Mouse (Mus musculus) retina, adult 2 months (tissue): Measurements from ENCODE around the gene March10.

ENCODE experiments used
- DNase-seq: peaks from one replicate; pipeline ENCODE4 v3.0.0-alpha.2; 2012; ENCODE audit warnings: low read depth, low spot score

March10 gene

DNA sequence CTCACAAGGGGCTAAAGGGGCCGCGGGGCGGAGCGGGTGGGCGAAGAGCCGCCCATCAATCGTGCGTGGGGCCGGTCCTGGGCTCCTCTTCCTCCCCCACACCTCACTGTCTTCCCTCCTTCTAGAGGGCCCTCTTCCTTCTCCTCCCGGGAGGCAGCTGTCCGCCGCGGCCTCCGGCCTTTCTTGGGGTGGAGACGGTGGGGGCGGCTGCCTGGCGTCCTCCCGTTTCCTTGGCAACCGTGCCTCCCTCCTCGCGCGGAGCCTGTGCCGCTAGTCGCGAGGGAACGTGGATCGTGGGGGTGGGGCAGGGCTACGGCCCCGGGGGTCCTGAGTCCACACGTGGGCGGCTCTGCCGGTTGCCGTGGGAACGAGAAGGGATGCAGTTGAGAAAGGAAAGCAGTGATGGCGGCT is at the start of gene March10:
Gene March10 (minus strand): TSS at position 239 of the 411 bp plus-strand sequence.
- DNase-seq: no peak

DNA sequence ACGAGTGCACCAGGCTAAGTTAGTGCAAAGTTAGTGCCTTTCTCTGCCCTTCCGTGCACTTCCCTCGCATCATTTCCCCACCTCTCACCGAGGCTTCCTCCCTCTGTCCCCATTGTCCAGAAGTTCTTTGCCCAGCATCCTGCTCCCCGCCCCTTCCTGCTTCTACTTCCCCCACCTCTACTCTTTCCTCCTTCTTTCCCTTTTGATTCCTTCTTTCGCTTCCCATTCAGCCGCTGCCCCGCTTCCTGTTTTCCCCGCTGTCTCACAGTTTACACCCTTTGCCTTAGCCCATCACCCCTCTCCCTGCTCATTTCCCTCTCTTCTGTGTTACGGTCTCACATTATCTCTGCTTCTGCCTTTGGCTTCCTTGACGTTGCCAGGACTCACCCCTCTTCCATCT is 49.8 kb upstream of the March10 start:
- no peak for DNase-seq

DNA sequence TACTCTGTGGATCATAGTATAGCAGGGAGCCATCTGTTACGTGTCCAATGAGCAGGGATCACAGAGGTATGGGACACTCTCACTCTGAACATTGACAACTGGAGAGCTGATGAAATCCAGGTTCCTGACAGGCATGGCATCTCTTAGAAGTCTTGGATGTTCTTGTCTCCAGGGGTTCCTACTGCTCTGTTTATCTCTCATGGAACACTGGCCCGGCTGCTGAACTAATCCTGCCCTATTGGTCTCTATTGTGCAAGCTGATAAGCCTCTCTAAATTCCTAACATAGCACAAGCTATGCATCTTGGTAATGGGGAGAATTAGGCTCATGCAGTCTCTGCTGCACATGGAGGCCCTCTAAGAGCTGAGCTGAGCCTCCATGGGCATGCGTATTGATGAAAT is 48.5 kb upstream of the March10 start:
- no peak for DNase-seq

DNA sequence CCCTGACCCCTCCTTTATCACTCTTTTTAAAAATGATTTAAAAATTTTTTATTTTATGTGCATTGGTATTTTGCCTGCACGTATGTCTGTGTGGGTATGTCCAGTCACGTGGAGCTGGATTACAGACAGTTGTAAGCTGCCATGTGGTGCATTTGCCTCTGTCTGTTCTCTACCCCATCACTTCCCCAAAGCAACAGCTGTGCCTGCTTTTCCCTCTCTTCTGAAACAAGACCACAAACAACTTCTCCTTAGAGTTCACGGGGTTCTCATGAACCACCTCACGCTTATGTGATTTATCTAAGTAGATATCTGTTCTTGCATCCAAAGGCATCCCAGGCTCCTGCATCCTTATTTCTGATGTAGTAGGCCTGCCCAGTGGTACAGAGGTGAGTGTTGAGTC is 45.8 kb upstream of the March10 start:
- no peak for DNase-seq

DNA sequence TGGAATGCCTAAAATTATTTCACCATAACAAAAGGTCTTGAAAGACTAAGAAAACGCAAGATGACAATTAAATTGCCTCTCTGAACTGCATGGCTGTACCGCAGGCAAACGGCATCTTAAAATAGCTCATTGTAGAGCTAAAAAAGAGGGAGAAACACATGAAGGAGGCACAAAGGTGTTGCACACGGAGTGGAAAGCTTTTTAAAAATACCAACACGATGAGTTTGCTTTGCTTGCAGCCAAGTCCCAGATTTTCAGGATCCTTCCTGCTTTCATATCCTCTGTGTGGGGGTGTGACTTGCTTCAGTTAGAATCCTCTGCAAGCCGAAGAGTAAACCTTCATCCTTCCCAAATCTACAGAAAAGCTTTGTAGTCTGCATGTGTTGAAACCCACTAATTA is 41.0 kb upstream of the March10 start:
- no peak for DNase-seq

DNA sequence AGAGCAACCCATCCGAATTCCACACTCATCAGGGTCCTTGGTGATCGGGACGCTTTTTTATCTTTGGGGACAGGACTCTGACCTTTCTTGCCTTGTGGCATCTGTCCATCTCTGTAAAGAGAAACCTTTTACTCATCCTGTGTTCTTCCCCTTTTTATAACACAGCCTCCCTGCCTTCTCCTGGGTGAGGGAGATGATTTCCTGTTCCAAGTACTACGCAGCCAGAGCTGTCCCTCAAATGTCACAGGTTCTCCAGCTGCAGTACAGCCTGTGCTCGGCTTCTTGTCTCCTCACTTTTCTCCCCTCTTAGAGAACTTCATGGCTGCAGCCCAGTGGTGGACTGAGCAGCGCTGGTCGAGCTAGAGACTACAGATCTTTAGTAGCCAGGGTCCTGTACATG is 40.1 kb upstream of the March10 start:
- DNase-seq: no peak

DNA sequence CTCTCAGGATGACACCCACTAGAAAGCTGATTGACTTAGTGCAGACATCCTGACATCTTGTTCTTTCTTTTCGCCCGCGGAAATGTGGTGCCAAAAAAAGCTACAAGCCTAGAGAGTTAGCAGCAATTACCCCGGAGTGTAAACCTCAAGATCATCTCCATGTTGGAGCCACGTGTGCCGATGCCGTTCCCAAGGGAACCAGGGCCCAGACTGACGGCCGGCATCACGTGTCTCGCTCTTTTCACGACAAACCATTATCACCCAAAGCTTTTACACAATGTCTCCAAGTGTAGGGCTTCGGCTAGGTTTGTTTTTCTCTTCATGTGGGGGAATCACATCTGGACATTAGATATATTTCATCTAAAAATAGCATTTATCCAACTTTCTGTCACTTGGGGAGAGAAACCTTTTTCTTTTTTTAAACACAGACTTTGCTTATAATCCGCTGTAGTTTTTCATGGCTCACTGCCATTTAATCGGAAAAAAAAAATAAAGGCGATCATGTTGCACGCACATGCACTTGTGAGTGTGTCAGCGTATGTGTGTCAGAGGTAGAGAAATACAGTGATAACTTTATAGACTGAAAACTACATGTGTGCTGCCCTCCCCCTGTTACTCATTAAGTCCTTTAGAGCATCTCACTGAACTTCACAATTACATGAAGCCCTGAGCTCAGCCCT is 39.2 kb upstream of the March10 start:
- no peak for DNase-seq

DNA sequence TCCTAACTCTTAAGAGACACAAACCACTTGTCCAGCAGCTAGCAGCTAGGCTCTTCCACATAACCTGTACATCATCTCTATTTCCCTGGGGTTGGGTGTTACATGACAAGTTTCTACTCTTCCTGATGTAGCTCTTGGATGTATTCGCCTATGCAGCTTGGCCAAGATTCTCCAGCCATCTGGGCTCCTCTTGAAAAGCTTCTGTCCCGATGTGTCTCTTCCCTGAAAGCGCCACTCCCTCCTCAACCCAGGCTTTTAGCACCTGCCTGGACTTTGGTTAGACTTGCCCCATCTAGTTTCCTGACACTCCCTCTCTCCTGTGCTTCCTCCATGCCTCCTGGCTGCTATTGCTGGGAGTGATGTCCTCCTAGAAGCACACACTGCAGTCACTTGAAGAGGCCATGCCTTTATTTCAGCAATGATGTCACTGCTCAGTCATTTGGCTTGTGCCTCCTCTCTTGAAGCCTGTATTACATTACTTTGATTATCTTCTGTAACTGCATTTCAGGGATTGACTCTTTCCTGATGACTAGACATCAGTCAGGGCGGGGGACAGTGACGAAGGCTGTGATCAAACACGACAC is 38.3 kb upstream of the March10 start:
- DNase-seq: no peak

DNA sequence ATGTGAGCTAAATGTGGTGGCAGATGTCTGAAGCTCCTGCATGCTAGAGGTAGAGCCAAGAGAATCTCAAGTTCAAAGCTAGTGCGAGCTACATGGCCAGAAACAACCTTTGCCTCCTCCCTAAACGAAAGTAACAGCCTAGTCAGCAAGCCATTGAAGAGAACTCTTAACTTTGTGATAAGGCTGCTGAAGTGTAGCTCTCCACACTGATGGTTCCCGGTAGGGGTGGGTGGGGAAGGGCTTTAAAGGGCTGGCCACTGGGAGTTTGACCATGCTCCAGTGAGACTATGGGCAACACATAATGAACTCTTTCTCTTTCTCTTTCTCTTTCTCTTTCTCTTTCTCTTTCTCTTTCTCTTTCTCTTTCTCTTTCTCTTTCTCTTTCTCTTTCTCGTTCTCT is 35.9 kb upstream of the March10 start:
- DNase-seq: no peak

DNA sequence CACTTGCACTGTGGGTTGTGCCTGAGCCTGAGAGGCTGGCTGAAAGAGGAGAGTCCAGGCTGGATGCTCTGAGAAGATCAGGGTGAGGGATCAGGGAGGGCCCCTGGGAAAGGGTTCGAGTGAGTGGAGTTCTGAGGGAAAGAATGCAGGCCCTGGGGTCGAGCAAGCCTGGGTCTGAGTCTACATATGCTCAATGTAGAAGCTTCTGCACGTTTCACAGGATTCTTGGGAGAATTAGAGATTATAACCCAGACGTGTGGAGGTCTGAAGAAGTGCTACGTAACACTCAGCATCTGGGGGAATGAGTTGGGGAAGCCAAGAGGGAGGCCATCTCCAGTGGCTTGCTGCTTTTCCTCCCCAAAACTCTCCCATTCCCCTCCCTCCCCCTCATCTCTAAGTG is 34.4 kb upstream of the March10 start:
- no peak for DNase-seq

DNA sequence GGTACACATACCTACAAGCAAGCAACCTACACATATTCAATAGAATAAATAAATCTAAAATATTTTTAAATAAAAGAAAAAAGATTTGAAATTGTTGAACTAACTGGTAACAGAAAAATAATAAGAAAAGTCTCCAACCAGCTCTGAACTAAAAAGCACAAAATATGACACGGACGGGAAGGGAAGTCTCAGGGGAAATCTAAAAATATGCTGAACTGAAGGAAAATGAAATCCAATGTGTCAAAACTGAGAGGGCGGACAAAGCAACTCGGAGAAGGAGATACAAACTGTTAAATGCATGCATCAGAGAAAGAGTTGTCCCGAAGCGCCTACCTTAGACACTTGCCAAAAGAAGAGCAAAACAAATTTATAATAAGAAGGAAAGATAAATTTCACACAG is 28.9 kb upstream of the March10 start:
- DNase-seq: no peak

DNA sequence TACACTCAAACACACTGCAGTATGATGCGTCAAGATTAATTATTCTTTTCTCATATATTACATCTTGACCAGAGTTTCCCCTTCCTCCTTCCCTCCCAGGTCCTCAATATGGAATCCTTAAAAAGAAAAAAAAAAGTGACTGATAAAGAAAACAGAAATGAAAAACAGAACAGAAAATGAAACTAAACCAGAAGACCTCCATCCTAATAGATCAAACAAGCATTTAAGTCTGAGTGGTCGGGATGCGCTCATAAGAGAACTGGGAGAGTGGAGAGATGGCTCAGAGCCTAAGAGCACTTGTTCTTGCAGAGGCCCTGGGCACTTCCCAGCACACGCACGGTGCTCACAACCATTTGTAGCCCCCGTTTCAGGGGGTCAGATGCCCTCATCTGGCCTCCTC is 28.5 kb upstream of the March10 start:
- no peak for DNase-seq

DNA sequence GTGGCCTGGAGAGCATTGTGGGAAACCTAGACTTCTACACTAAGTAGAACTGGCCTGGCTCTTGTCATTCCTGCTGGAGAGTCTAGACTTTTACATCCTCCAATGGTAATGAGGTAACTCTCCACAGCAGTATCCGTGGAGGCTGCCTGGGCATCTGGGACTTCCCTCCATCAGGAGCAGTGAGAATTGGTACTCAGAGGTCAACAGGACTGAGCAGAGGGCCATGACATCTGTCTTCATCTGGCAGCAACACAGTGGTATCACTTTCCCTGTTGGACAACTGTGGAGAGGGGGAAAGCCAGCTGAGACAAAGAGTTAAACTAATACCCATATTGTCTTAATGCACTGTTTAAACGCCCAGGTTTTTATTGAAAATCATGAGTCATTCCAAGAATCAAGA is 26.2 kb upstream of the March10 start:
- no peak for DNase-seq

DNA sequence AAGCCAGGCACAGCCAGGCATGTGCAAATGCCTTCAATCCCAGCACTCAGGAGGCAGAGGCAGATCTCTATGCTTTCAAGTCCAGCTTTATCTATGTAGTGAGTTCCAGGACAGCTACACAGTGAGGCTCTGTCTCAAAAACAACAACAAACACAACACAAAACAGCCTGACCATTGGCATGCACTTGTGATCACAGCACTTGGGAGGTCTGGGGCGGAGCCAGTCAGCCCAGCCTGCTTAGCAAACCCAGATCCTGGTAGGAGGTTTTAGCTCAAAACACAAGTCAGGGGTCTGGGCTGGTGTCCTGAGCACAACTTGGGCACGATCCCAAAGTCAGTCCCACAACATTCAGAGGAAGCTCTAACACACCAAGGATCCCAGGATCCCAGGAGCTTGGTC is 18.2 kb upstream of the March10 start:
- DNase-seq: no peak

DNA sequence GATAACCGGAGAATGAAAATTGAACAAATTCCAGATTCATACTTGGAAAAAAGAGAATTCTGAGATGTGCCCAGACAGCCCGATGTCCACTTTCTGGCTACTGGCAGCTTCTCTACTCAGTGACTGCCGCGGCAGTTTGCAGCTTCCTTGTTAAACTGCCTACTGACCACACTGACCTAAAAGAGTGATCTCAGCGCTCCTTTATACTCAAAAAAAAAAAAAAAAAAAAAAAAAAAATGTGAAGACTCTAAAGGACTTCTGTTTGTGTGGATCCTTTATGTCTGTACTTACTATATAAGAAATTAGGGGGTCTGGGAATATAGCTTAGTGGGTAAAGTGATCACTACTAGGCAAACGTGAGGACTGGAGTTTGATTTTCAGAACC is 17.8 kb upstream of the March10 start:
- no peak for DNase-seq

DNA sequence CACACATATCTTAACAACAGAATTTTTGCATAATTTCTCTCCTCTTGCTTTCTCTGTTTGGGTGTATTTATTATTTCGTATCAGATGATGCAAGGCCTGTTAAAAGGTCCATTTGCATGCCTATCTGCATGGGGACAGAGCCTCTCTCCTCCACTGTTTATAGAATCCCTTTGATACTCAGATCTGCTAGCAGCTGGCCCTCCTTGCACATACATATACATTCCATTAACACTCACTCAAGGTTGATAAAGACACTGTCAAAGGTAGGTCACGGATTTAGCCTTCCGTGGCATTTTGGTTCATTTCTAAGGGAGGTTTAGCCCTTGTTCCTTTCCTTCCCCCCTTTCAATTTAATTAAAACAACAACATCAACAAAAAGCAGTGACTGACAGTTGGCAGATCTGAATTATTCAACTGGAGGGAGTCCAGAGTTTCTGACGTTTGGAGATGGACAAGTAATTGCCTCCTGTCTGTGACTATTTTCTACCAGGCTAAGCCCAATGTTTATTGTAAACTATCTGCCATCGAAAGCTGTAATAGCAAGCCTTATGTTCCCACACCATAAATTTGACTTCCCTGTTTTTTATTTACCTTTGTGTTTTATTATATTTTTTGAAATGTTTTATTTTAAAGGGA is 17.3 kb upstream of the March10 start:
- no peak for DNase-seq

DNA sequence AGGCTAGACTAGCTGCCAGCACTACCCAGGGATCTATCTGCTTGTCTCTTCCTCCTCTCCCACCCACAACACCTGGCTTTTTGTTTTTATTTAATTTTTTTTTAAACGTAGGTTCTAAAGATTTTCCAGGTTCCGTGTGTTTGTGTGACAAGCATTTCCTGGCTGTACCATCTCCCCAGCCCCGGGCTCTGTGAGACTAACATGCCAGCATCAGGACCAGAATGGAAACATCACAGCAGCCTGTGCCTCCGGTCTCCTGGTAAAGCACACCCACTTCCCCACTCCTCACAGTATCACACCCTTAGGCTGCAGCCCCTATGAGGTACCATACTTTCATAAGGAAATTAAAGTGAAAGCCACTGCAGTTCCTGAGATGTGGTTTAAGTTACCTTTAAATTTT is 16.1 kb upstream of the March10 start:
- no peak for DNase-seq

DNA sequence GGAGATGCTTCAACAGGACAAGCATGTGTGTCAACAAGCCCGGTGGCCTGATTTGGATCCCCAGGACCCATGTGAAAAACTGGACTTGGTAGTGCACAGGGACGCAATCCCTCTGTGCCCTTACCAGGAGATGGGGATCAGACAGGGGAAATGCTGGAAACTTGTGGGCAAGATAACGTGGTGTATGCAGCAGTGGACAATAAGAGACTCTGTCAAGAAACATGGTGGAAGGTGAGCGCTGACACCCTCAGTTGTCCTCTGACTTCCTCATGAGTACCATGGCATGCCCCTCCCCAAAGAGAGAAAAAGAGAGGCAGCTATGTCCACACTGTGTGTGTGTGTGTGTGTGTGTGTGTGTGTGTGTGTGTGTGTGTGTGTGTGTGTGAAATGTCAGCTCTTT is 14.4 kb upstream of the March10 start:
- no peak for DNase-seq

DNA sequence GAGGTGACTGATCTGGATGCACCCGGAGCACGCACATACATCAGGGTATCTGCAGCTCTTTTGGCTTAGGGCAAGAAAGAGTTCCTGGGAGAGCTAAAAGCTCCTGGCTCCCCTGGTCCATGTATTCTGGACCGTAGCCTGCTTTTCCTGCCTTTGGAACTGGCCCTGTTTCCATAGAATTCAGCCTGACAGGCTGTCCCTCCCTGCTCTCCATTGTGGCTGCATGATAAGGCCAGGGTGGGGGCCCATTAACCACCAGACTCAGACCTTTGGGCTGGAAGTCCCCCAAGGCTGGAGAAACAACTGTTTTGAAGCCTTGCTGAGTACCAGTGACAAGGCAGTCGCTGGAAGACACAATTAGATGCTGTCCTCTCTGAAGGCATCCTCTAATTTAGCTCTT is 13.0 kb upstream of the March10 start:
- DNase-seq: no peak

DNA sequence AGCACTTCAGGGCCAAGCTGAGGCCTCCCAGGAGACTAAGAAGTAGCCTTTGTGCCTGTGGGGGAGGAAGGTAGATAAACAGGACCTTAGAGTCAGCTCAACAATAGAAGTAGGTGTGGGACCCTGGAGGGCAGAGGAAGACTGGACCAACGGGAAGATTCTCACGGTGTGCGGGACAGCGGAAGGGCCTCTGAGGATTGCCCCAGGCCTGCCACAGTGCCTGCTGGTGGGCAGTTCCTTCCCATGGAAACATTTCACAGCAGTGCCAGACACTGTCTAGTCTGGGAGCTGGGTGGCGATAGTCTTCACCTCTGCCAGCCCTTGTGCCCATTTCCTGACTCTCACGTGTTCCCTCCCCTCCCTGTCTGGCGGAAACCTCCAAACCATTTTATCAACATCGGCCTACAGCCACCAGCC is 12.6 kb upstream of the March10 start:
- no peak for DNase-seq

DNA sequence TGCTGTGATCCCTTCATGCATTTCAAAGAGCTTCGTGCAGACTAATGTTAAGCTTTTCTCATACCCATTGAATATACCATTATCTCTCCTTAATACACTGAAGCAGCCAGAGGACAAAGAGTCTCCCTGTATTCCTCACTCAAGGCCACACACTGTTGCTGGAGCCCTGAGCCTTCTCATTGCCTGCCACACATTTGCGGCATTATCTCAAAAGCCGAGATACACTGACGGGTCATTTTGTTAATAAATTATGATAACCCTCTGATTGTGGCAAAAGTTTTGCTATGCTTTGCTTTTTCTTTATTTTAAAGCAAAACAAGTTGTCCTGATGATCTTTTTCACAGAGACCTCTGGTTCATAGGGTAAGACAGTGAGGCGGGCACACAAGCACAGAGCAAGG is 11.9 kb upstream of the March10 start:
- DNase-seq: no peak

DNA sequence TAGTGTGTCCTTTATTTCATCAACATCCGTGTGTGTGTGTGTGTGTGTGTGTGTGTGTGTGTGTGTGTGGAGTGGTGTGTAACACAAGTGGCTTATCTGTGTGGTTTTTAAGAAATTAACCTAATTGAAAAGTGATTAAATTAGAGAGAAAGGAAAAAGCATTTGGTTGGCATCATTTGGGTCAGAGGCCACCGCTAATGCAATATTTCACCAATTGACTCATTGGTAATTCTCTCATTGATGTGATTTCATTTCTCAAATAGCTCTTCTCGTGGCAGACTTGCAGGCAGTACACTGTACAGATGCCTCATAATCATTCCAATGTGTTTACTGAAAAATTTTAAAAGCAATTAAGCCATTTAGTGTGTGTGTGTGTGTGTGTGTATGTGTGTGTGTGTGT is 11.3 kb upstream of the March10 start:
- no peak for DNase-seq

DNA sequence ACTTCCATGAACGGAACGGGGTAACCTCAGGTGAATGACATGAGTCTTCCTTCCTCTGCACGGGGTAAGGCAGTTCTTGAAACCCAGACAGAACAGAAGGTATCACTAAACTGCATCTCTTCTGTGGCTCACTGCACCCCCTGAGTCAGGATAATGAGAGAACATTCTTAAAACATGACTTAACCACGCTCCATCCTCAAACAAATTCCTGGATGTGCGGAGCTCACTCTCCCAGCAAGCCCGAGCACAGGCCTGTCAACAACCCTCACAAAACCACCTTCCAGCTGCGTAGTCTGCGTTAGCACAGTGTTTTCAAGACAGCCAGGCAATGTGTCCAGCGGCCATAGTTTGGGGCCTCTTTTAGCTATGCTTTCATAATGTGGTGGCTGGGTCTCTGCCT is 10.7 kb upstream of the March10 start:
- no peak for DNase-seq
